Comparison of ENCODE assay signal across 9 mouse cellular contexts in genomic region chr6:21852344-21852785, GRCm38 (mm10). TPM values are rescaled to one million over a fixed set of nuclear protein-coding genes. Genes with fewer than 3 reads are reported as not detected.
A peak's percentile ranks its signal among the peaks of the same experiment; 100 is the strongest.
DNase-seq lines count a peak whose midpoint lies in the region; ATAC-seq and TF ChIP-seq lines count a peak whose summit lies in the region.
"Had no signal": no experiment of that assay in that cellular context is flagged by ENCODE, and none has a peak within 500 bp of the region (broad histone marks: within the 10 kb centered on the region; RNA-seq: fewer than 3 reads in every experiment).

Gene Tspan12 (minus strand): TSS chr6:21852515.

- H3K27me3 ChIP-seq in kidney, embryonic 14.5 days (ENCODE audit: control insufficient read depth, insufficient read depth, low read length): no peaks in the 10 kb centered on the region
- no peaks in the 10 kb centered on the region for H3K27me3 ChIP-seq in intestine, postnatal 0 days (replicated peaks; ENCODE audit: control insufficient read depth, insufficient read depth, low read length)
- H3K27me3 ChIP-seq in midbrain, embryonic 11.5 days (ENCODE audit: control insufficient read depth, insufficient read depth, low read length): no peaks in the 10 kb centered on the region

- DNase-seq in kidney, postnatal 10 days: no peak
- no peak for DNase-seq in adrenal gland, postnatal 25 days
- DNase-seq in gastrocnemius, postnatal 25 days: no peak
- peak; percentile 96 for DNase-seq in midbrain, embryonic 11.5 days (ENCODE audit: low spot score, missing footprints)
- DNase-seq in ovary, postnatal 10 days (ENCODE audit: low spot score): no peak

- TF ChIP-seq CTCF in intestine, postnatal 0 days (IDR thresholded peaks at IDR 0.05; ENCODE audit: low read depth): no peak

- WGBS in kidney, embryonic 14.5 days: under 1% methylated on average over 13 of the region's 13 CpGs
- 1% methylated on average over 13 of the region's 13 CpGs for WGBS in intestine, postnatal 0 days
- WGBS in midbrain, embryonic 11.5 days: 2% methylated on average over 13 of the region's 13 CpGs

- no peak; the same call in 1 of the 2 replicates for ATAC-seq in kidney, embryonic 14.5 days (ENCODE audit: low FRiP score, low TSS enrichment)
- ATAC-seq in intestine, postnatal 0 days: peak; percentile 84
- ATAC-seq in midbrain, embryonic 11.5 days (ENCODE audit: low FRiP score): peak; percentile 45
- no peak for ATAC-seq in monocyte, adult 5-6 weeks (replicated peaks; ENCODE audit: insufficient number of reproducible peaks, low FRiP score, low TSS enrichment, poor library complexity, severe bottlenecking)

- peak within 1 kb of the TSS; percentile 49 for H3K4me2 ChIP-seq in kidney, embryonic 14.5 days (replicated peaks; ENCODE audit: low read depth, low read length)
- peak within 1 kb of the TSS; percentile 89 for H3K4me2 ChIP-seq in intestine, postnatal 0 days (replicated peaks; ENCODE audit: low read depth)
- H3K4me2 ChIP-seq in midbrain, embryonic 11.5 days: peak within 1 kb of the TSS; percentile 55

- peak within 1 kb of the TSS; percentile 72 for H3K4me3 ChIP-seq in kidney, embryonic 14.5 days (ENCODE audit: low read length)
- peak within 1 kb of the TSS; percentile 78 for H3K4me3 ChIP-seq in intestine, postnatal 0 days (ENCODE audit: low read depth, low read length)
- peak within 1 kb of the TSS; percentile 70 for H3K4me3 ChIP-seq in midbrain, embryonic 11.5 days (ENCODE audit: low read depth, low read length)

- H3K4me1 ChIP-seq in kidney, embryonic 14.5 days (ENCODE audit: control insufficient read depth, insufficient read depth, low read length): peaks cover 4% of the 10 kb centered on the region; the same call in 1 of the 2 replicates
- no peaks in the 10 kb centered on the region for H3K4me1 ChIP-seq in intestine, postnatal 0 days (replicated peaks; ENCODE audit: control insufficient read depth, insufficient read depth, low read length)
- H3K4me1 ChIP-seq in midbrain, embryonic 11.5 days (ENCODE audit: control insufficient read depth, insufficient read depth, low read length): peaks cover 6% of the 10 kb centered on the region

- no peaks in the 10 kb centered on the region for H3K36me3 ChIP-seq in kidney, embryonic 14.5 days (ENCODE audit: control insufficient read depth, insufficient read depth, low read length)
- H3K36me3 ChIP-seq in intestine, postnatal 0 days (ENCODE audit: control insufficient read depth, insufficient read depth): peaks cover 4% of the 10 kb centered on the region; the same call in 1 of the 2 replicates
- no peaks in the 10 kb centered on the region for H3K36me3 ChIP-seq in midbrain, embryonic 11.5 days (ENCODE audit: control insufficient read depth, insufficient read depth, low read length)

- peak within 1 kb of the TSS; percentile 91 for H3K27ac ChIP-seq in kidney, embryonic 14.5 days (ENCODE audit: low read depth, low read length)
- peak within 1 kb of the TSS; percentile 73 for H3K27ac ChIP-seq in intestine, postnatal 0 days (ENCODE audit: low read depth, low read length)
- H3K27ac ChIP-seq in midbrain, embryonic 11.5 days (ENCODE audit: low read depth, low read length): peak within 1 kb of the TSS; percentile 87
- H3K27ac ChIP-seq: macrophage had no signal

- H3K9ac ChIP-seq in kidney, embryonic 14.5 days (ENCODE audit: low read depth, low read length): peak within 1 kb of the TSS; percentile 77
- H3K9ac ChIP-seq in intestine, postnatal 0 days (ENCODE audit: low read depth, low read length): peak within 1 kb of the TSS; percentile 79
- H3K9ac ChIP-seq in midbrain, embryonic 11.5 days (ENCODE audit: low read length): peak within 1 kb of the TSS; percentile 90

- no peaks in the 10 kb centered on the region for H3K9me3 ChIP-seq in kidney, embryonic 14.5 days (ENCODE audit: control insufficient read depth, low read length)
- no peaks in the 10 kb centered on the region for H3K9me3 ChIP-seq in intestine, postnatal 0 days (ENCODE audit: control insufficient read depth)
- H3K9me3 ChIP-seq in midbrain, embryonic 11.5 days (ENCODE audit: control insufficient read depth, low read length): no peaks in the 10 kb centered on the region

RNA-seq across cellular contexts. Expression of gene Tspan12, which starts in this region (rescaled TPM):
- 52.2 and 61.8 TPM in 2 replicates for polyA plus RNA-seq in kidney, embryonic 14.5 days (2014; fragmentation: Nextera tagmentation; extraction: Ambion mirVana)
- 150 and 159 TPM in 2 replicates for total RNA-seq in adrenal gland, postnatal 25 days (2021)
- 10 to 100 TPM; 13.9 to 37.2 TPM for total RNA-seq in gastrocnemius, postnatal 25 days (2021)
- polyA plus RNA-seq in intestine, postnatal 0 days (2015; fragmentation: Nextera tagmentation; extraction: Ambion mirVana): 38.8 and 43.7 TPM in 2 replicates
- polyA plus RNA-seq in midbrain, embryonic 11.5 days (2014; fragmentation: Nextera tagmentation; extraction: Ambion mirVana): 53.2 and 64.8 TPM in 2 replicates
- total RNA-seq in monocyte, adult 5-6 weeks (2017): not detected in 3 replicates
- polyA plus RNA-seq: macrophage had no signal

Comparison
In these comparisons a context has a peak if more than half of its experiments do, and no peak if none do; other contexts are left out.
1. RNA of gene Tspan12 (total RNA-seq): 150 to 159 TPM in adrenal gland, postnatal 25 days and 13.9 to 37.2 TPM in gastrocnemius, postnatal 25 days; not detected in monocyte, adult 5-6 weeks; every median in the first group is over 10 times any median in the second.
2. ATAC-seq: peak in intestine, postnatal 0 days (single experiment) and midbrain, embryonic 11.5 days (single experiment); none in kidney, embryonic 14.5 days (single experiment) and monocyte, adult 5-6 weeks (single experiment).
3. Peak in every context shown above with its lines, with median percentiles within 50 percentile points of each other: H3K27ac ChIP-seq, H3K4me2 ChIP-seq, H3K4me3 ChIP-seq and H3K9ac ChIP-seq.